Mouse (Mus musculus): Measurements from ENCODE around the gene Rpl36a.

DNA sequence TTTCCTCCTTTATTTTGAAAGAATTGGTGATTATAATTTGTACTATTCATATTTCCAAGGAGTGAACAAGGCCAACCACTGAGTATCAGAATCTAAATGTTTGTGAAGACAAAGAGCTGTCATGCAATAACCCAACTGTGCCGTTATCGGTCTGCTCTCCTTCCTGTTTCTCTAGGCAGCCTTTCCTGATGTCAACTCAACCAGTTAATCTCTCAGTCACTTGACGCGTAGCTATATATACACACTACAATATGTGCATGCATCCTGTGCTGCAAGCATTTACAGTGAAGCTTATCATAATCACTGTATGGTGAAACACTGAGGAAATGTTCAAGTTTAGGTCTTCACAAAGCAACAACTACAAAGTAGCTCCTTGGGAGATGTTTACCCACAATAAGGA is 21.1 kb upstream of the Rpl36a start:
- TF ChIP-seq ZNF384 (IDR thresholded peaks at IDR 0.05; ENCODE audit: low read depth, low read length) (no peak), HCFC1 (IDR thresholded peaks at IDR 0.05; ENCODE audit: borderline replicate concordance, insufficient read depth, low read length) (no peak), MAFK (IDR thresholded peaks at IDR 0.05; ENCODE audit: insufficient read depth, low read depth, low read length) (no peak), ZC3H11A (IDR thresholded peaks at IDR 0.05; ENCODE audit: borderline replicate concordance, low read depth, low read length) (no peak)
